Mouse (Mus musculus) heart, embryonic 12.5 days (tissue): Measurements from ENCODE around the gene Dnajc12. TPM values are rescaled to one million over a fixed set of nuclear protein-coding genes. Genes with fewer than 3 reads are reported as not detected.
"Not testable (repeated sequence)": the region's sequence is repeated elsewhere in the genome, so short reads cannot be mapped to it uniquely, and the experiment has no call there.

ENCODE experiments used
- ATAC-seq: fragments of 200-750 bp; cut with Nextera tagmentation; 2 replicates; pipeline ENCODE4 v1.8.0; 2017; ENCODE audit warnings: moderate TSS enrichment, moderate library complexity; ENCODE audit not compliant: insufficient number of reproducible peaks, low FRiP score
- H3K27ac ChIP-seq: fragments of 300-500 bp; sonication (generic); 2 replicates; pipeline ENCODE4 v1.5.1; 2016; ENCODE audit warnings: mild to moderate bottlenecking, moderate library complexity; ENCODE audit not compliant: poor library complexity, severe bottlenecking
- H3K27me3 ChIP-seq: fragments of 300-500 bp; sonication (generic); replicated peaks from 2 replicates; pipeline ENCODE4 v1.6.1; 2016; ENCODE audit warnings: mild to moderate bottlenecking, moderate library complexity
- H3K36me3 ChIP-seq: fragments of 300-500 bp; sonication (generic); 2 replicates; pipeline ENCODE4 v1.6.1; 2016; ENCODE audit warnings: mild to moderate bottlenecking, moderate library complexity
- H3K4me1 ChIP-seq: fragments of 300-500 bp; sonication (generic); replicated peaks from 2 replicates; pipeline ENCODE4 v1.6.1; 2016; ENCODE audit warnings: mild to moderate bottlenecking
- H3K4me2 ChIP-seq: fragments of 300-500 bp; sonication (generic); 2 replicates; pipeline ENCODE4 v1.6.1; 2016; ENCODE audit warnings: mild to moderate bottlenecking, moderate library complexity
- H3K4me3 ChIP-seq: fragments of 300-500 bp; sonication (generic); 2 replicates; pipeline ENCODE4 v1.5.1; 2016; ENCODE audit warnings: mild to moderate bottlenecking
- H3K9ac ChIP-seq: fragments of 300-500 bp; sonication (generic); 2 replicates; pipeline ENCODE4 v1.6.1; 2016; ENCODE audit warnings: mild to moderate bottlenecking, moderate library complexity
- H3K9me3 ChIP-seq: fragments of 300-500 bp; sonication (generic); replicated peaks from 2 replicates; pipeline ENCODE4 v1.6.1; 2016; ENCODE audit warnings: mild to moderate bottlenecking, moderate library complexity
- WGBS: fragments of 180-500 bp; shearing (Covaris S2); methylation state at CpG from one replicate; pipeline ENCODE4 v1.1.7; 2016; 5-methylcytosine and 5-hydroxymethylcytosine counted together
- polyA plus RNA-seq: library from polyadenylated mRNA; unstranded; fragments of >200 nt; fragmentation: Nextera tagmentation; extraction: Ambion mirVana; gene quantifications from 2 replicates; pipeline ENCODE4 v1.2.1, GENCODE M21; 2016

Dnajc12 gene
- polyA plus RNA-seq, 1 experiment from 2014 or later, result 8.2 TPM

- Histone ChIP-seq H3K9ac (no peak overlapping the region), H3K27ac (no peak overlapping the region), H3K4me2 (no peak overlapping the region), H3K4me3 (no peak overlapping the region), H3K27me3 (no peaks in the 10 kb centered on the region), H3K9me3 (peaks cover 14% of the 10 kb centered on the region; the same call in 1 of the 2 replicates), H3K4me1 (no peaks in the 10 kb centered on the region), H3K36me3 (no peaks in the 10 kb centered on the region)
- 78% methylated on average over 5 of the region's 5 CpGs for WGBS
- ATAC-seq, result no peak
These were observed 30.1 kb upstream of the Dnajc12 start for GRCm38 (mm10) chr10:63352111-63352510.

DNA sequence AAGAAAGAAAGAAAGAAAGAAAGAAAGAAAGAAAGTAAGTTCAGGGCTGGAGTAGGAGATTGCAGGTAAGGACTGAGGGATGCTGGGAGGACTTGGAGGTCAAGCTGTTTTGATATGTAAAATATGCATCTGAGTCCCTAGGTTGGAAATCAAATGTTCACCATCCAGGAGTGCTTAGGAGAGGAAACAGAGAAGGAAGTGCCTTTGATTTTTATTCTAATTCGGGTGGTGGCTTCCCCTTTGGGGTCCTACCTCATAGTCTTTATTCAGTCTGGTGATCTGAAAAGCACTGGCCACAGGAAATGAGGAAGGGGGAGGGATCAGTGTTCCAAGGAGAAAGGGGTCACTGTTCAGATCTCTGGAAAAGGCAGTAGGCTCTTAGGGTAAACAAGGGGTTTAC is 21.7 kb upstream of the Dnajc12 start:
- Histone ChIP-seq H3K4me3 (no peak overlapping the region), H3K4me2 (no peak overlapping the region), H3K9ac (no peak overlapping the region), H3K27ac (no peak overlapping the region), H3K9me3 (peaks cover 2% of the 10 kb centered on the region; the same call in 1 of the 2 replicates), H3K36me3 (no peaks in the 10 kb centered on the region), H3K4me1 (no peaks in the 10 kb centered on the region), H3K27me3 (no peaks in the 10 kb centered on the region)
- 51% methylated on average over 1 of the region's 1 CpGs for WGBS
- no peak for ATAC-seq

- WGBS, result 56% methylated on average over 7 of the region's 7 CpGs
- no peak overlapping the region for H3K9ac ChIP-seq
- no peaks in the 10 kb centered on the region for H3K4me1 ChIP-seq
- no peaks in the 10 kb centered on the region for H3K27me3 ChIP-seq
- H3K36me3 ChIP-seq, result no peaks in the 10 kb centered on the region
- no peak for ATAC-seq
- H3K4me3 ChIP-seq, result no peak overlapping the region; the same call in 1 of the 2 replicates
- no peaks in the 10 kb centered on the region for H3K9me3 ChIP-seq
- no peak overlapping the region for H3K27ac ChIP-seq
- H3K4me2 ChIP-seq, result peak overlapping the region; percentile 49
These were observed 16.3 kb upstream of the Dnajc12 start for GRCm38 (mm10) chr10:63365918-63366455.

DNA sequence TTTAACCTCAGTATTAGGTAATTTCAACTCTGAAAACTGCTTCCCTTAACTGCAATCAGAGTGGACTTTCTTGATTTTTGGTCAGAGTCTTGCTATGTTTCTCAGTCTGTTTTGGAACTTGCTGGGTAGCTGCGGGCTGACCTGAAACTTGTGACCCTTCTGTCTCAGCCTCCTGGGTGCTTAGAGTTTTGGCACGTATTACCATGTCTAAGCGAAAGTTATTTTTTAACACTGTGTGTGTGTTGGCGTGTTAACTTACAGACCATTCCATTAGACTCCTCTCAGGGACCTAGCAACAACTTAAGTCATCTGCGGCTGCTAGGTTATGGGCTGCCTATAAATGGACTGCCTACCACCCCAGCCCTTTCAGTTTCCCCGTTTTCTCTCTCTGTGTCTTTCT is 14.9 kb upstream of the Dnajc12 start:
- Histone ChIP-seq H3K27ac (no peak overlapping the region), H3K9ac (no peak overlapping the region), H3K4me1 (no peaks in the 10 kb centered on the region), H3K27me3 (no peaks in the 10 kb centered on the region), H3K4me3 (no peak overlapping the region), H3K36me3 (no peaks in the 10 kb centered on the region), H3K9me3 (no peaks in the 10 kb centered on the region), H3K4me2 (no peak overlapping the region)
- ATAC-seq, result no peak
- WGBS, result 77% methylated on average over 6 of the region's 6 CpGs

DNA sequence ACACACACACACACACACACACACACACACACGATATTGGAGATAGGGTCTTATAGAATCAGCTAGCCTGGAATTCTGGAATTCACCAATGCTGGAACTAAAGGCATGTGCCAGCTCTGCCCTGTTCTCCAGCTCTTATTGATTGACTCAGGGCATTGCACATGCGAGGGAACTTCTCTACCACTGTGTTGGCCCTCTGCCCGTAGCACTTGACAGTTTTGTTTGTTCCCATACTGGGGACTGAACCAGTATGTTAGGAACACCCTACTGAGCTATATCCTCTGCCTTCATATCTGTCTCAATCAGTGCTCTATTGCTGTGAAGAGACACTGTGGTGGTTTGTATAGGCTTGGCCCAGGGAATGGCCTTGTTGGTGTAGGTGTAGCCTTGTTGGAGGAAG is 14.2 kb upstream of the Dnajc12 start:
- H3K9ac ChIP-seq, result no peak overlapping the region
- no peak overlapping the region for H3K4me2 ChIP-seq
- no peak overlapping the region for H3K27ac ChIP-seq
- H3K4me1 ChIP-seq, result no peaks in the 10 kb centered on the region
- no peaks in the 10 kb centered on the region for H3K27me3 ChIP-seq
- H3K4me3 ChIP-seq, result no peak overlapping the region
- WGBS, result 82% methylated on average over 3 of the region's 3 CpGs
- no peaks in the 10 kb centered on the region for H3K9me3 ChIP-seq
- no peaks in the 10 kb centered on the region for H3K36me3 ChIP-seq
- no peak for ATAC-seq

- Histone ChIP-seq H3K9ac (no peak overlapping the region), H3K27ac (no peak overlapping the region), H3K9me3 (no peaks in the 10 kb centered on the region), H3K4me2 (no peak overlapping the region), H3K4me1 (no peaks in the 10 kb centered on the region), H3K4me3 (no peak overlapping the region), H3K36me3 (no peaks in the 10 kb centered on the region), H3K27me3 (no peaks in the 10 kb centered on the region)
- ATAC-seq, result no peak
- 80% methylated on average over 5 of the region's 5 CpGs for WGBS
These were observed 5.9 kb upstream of the Dnajc12 start for GRCm38 (mm10) chr10:63376303-63376702.

GRCm38 (mm10) chr10:63377468-63377867 is 4.8 kb upstream of the Dnajc12 start:
- Histone ChIP-seq H3K4me2 (peak overlapping the region; percentile 24; the same call in 1 of the 2 replicates), H3K4me3 (no peak overlapping the region), H3K9ac (no peak overlapping the region), H3K36me3 (no peaks in the 10 kb centered on the region), H3K27ac (no peak overlapping the region), H3K9me3 (no peaks in the 10 kb centered on the region), H3K4me1 (no peaks in the 10 kb centered on the region), H3K27me3 (no peaks in the 10 kb centered on the region)
- ATAC-seq, result no peak
- 24% methylated on average over 9 of the region's 9 CpGs for WGBS

DNA sequence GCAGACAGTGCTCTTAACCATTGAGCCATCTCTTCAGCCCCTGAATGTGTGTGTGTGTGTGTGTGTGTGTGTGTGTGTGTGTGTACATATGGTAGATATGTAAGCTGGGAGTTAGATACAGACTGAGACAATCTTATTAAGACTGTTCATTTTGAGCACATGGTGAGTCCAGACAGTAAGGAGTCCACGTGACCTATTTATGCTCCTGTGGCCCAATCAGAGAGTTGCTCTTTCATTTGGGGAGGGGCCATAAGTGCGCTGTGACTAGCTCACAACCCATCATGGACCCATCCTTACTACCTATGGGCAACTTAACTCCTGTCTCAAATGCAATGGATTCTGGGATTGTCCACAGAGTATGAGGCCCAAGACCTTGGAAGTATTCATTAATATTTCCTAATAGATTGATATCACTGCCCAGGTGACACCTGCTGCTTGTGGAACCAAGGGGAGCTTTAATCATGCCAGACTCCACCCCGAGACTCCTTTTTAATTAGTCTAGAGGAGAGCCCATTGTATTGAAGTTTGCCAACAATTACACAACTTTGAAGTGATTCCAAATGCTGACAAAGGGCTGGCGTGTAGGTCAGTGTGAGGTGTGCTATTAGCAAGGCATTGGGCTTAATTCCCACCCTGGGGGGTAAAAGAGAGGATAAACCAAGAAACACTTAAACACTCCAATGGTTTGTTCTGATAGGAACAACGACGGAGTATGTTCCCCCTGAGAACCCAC is 3.1 kb upstream of the Dnajc12 start:
- Histone ChIP-seq H3K4me2 (no peak overlapping the region), H3K27me3 (no peaks in the 10 kb centered on the region), H3K36me3 (no peaks in the 10 kb centered on the region), H3K4me3 (no peak overlapping the region), H3K9ac (no peak overlapping the region), H3K27ac (no peak overlapping the region), H3K4me1 (no peaks in the 10 kb centered on the region), H3K9me3 (no peaks in the 10 kb centered on the region)
- 65% methylated on average over 6 of the region's 6 CpGs for WGBS
- ATAC-seq, result no peak

DNA sequence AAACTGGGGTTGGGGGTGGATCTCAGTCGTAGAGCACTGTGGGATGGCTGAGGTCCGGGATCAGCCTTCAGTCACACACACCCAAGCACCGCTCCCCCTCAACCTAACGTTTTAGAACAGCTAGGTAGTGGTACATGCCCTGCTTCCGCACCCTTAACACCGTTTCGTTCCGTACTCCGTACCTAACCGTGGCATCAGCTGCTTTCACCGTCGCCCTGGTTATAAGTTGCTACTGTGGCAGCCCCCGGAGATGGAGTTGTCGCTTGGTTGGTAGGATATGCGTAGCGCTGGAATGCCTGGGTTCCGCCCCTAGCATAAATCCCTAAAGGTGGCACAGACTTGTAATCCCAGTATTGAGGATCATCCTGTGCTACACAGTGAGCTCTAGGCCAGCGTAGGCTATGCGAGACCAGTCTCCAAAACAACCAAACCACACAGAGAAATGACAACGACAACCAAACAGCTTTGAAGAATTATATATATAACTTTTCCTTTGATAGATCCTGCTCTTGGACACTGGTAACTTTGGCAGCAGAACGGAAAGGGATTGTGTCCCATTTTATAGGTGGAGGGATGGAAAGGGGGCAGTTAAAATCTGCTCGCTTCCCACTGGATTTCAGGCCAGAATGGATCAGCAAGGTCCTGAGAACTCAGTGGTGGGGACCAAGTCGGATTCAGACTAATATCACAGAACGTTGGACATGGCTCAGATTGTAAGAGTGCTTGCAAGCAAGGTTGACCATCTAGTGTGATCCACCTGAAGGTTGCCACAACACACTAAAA is 554 bp upstream of the Dnajc12 start, which contains the start of gene Sirt1:
Gene Sirt1, minus strand, starts transcription at position 207 of the 783 bp plus-strand sequence.
- Histone ChIP-seq H3K27me3 (no peaks in the 10 kb centered on the region), H3K4me1 (no peaks in the 10 kb centered on the region), H3K27ac (0 out of 2 replicates have a peak within 1 kb of the TSS, but pooled peaks have one; percentile 16), H3K9me3 (no peaks in the 10 kb centered on the region), H3K36me3 (no peaks in the 10 kb centered on the region), H3K4me2 (peak within 1 kb of the TSS; percentile 85), H3K4me3 (peak within 1 kb of the TSS; percentile 65), H3K9ac (peak within 1 kb of the TSS; percentile 84)
- WGBS, result 7% methylated on average over 24 of the region's 24 CpGs
- ATAC-seq, result 0 out of 2 replicates have a peak, but pooled peaks have one; percentile 16

GRCm38 (mm10) chr10:63385897-63386296 is 3.7 kb downstream of the Dnajc12 start:
- not testable (repeated sequence) for H3K27ac ChIP-seq

DNA sequence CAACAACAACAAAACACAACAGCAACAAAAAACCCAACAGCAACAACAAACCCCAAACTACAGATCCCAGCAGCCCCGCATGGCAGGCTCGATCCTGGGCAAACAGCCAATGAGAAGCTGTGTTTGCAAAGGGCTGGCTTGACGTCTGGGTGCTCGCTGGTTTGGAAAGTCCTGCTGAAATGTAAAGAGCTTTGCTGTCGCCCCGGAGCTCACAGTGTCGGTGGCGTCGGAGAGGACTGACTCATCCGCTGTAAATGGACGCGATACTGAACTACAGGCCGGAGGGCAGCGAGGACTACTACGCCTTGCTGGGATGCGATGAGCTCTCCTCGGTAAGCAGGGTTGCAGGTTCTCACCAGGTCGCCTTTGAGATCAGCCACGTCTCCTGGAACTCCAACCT is 4.2 kb downstream of the Dnajc12 start:
- Histone ChIP-seq H3K4me3 (peak overlapping the region; percentile 63), H3K4me2 (peak overlapping the region; percentile 72), H3K9ac (peak overlapping the region; percentile 74), H3K27ac (peak overlapping the region; percentile 68), H3K27me3 (no peaks in the 10 kb centered on the region), H3K36me3 (no peaks in the 10 kb centered on the region), H3K4me1 (no peaks in the 10 kb centered on the region), H3K9me3 (no peaks in the 10 kb centered on the region)
- under 1% methylated on average over 19 of the region's 19 CpGs for WGBS
- peak; percentile 85 for ATAC-seq

More at GRCm38 (mm10) chr10:63385897-63386296, 3.7 kb downstream of the Dnajc12 start:
- H3K27me3 ChIP-seq, H3K36me3 ChIP-seq, H3K9me3 ChIP-seq, ATAC-seq, H3K4me1 ChIP-seq: not testable (repeated sequence)
- peak overlapping the region; percentile 72 for H3K4me2 ChIP-seq
- peak overlapping the region; percentile 36; the same call in 1 of the 2 replicates for H3K9ac ChIP-seq
- WGBS, result 29% methylated on average over 5 of the region's 5 CpGs
- peak overlapping the region; percentile 63 for H3K4me3 ChIP-seq
